Mouse (Mus musculus) gonadal fat pad, adult 2 months (tissue): ENCODE results near the gene Prodh2. TPM values are rescaled to one million over a fixed set of nuclear protein-coding genes. Genes with fewer than 3 reads are reported as not detected.
A peak's percentile ranks its signal among the peaks of the same experiment; 100 is the strongest.

Experiments
- DNase-seq: peaks from one replicate; pipeline ENCODE4 v3.0.0-alpha.2; 2012; ENCODE audit warnings: low read depth
- polyA plus RNA-seq: library from polyadenylated mRNA; depleted of rRNA; stranded (reverse); fragments of >200 nt; gene quantifications from 2 replicates; pipeline ENCODE4 v1.2.3, GENCODE M21; 2012; rRNA removed

Prodh2 gene
- polyA plus RNA-seq, 1 experiment: 0.19 TPM

DNA sequence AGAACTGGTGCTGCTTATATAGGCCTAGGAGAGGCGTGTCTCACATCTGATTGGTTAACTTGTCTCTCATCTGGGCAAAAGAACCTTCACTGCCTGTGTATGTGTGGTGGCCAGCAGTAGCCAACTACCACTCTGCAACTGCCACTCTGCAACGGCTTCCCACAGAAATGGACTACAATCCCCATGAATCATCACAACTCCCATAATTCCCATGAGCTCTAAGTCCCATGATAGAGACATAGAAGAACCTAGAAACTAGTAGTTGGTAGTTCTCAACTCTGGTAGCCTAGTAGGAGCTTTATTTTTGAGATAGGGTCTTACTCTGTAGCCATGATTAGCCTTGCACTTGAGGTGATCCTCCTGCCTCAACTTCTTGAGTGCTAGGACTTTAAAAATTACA is 56.5 kb downstream of the Prodh2 start:
- no peak for DNase-seq

DNA sequence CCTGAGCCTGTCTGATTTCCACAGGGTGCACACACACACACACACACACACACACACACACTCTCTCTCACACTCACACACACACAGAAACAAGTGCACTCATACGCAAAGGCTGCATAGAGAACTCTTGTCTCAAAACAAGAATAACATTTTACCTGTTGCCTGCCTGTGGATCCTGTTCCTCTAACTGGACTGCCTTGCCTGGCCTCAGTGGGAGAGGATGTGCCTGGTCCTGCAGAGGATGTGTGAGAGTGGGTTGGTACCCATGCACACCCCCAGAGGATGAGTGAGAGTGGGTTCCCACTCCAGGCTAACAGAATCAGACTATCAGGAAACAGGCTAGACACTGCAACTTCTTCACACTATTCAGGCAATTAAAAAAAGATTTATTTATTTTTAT is 57.2 kb downstream of the Prodh2 start:
- no peak for DNase-seq

DNA sequence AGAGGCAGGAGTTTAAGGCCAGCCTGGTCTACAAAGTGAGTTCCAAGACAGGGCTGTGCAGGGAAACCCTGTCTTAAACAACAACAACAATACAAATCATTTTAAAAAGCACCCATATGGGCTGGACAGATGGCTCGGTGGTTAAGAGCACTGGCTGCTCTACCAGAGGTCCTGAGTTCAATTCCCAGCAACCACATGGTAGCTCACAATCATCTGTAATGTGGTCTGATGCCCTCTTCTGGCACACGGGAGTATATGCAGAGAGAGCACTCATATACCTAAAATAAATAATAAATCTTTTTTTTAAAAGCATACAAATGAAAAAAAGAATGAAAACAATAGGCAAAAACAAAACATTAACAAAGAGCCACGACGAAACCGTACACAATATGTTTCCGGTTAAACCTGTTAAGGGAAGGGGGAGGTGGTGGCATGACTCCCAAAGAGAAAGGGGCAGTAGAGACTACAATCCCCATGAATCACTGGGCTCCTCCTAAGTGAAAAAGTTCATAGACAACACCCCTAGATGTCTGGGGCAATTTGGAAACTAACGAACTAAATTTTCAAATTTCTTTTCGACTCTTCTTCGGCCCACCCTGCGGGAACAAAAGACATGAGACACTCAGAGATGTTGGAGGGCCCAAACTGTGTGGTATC is 58.2 kb downstream of the Prodh2 start:
- DNase-seq: peak; percentile 60

DNA sequence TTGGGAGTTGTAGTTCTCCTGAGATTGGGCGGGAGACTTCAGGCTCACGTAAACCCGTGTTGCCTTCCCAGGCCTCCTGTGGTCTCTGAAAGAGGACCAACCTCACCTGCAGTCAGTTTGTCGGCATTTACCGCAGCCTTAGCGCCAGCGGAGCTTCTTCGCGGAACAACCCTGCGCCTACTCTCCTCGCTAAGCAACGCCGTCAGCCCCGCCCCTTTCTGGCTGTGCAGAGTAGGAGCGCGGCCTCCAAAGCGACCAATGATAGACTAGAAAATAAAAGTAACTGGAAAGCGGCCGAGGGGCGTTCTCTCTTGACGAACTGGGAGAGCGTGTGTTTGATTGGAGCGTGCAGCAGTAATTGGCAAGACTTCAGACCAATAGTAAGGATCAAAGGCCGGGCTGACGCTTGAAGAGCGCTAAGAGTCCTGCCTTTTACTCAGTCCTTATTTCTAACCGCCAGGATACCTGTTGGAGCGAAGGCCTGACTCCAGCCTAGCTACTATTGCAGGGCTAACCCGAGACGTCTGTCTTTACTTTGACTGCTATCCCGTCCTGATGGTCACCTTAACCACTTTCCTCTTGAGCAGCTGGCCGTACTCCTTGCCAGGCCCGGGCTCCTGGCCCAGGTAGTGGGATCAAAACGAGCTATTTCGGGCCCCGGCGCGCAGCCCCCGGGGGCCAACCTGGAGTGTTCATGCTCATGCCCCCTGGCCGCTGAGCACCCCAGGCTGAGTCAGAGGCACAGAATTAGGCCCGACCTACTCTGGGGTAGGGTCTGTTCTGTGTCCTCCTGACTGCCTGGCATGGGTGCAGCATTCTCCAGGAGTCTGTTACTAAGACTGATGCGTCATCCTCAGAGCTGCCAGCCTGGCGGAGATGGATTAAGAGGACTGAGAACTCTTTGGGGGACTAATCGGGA is 58.9 kb downstream of the Prodh2 start, which contains the start of the genes Hspb6 and Proser3:
Gene Hspb6, plus strand, starts transcription at position 77 of the 919 bp plus-strand sequence.
Gene Proser3, minus strand, starts transcription at position 198 of the 919 bp plus-strand sequence.
- peak; percentile 96 for DNase-seq

DNA sequence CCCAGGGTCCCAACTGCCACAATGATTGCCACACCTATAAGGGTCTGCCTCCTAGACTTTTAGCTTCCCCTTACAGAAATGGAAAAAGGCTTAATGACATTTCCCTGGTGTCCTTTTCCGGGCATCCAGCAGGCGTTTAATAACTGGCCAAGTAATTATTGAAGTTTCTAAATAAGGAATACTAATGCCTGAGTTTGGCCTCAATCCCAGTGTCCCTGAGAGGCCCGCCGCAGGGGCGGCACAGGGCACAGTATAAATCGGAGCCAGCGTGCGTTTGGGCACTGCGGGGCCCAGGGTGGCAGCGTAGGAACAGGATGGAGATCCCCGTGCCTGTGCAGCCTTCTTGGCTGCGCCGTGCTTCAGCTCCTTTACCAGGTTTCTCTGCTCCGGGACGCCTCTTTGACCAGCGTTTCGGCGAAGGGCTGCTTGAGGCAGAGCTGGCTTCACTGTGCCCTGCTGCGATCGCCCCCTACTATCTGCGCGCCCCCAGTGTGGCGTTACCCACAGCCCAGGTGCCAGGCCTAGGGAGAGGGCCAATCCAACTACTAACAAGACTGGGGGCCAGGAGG is 59.7 kb downstream of the Prodh2 start:
- DNase-seq: no peak

DNA sequence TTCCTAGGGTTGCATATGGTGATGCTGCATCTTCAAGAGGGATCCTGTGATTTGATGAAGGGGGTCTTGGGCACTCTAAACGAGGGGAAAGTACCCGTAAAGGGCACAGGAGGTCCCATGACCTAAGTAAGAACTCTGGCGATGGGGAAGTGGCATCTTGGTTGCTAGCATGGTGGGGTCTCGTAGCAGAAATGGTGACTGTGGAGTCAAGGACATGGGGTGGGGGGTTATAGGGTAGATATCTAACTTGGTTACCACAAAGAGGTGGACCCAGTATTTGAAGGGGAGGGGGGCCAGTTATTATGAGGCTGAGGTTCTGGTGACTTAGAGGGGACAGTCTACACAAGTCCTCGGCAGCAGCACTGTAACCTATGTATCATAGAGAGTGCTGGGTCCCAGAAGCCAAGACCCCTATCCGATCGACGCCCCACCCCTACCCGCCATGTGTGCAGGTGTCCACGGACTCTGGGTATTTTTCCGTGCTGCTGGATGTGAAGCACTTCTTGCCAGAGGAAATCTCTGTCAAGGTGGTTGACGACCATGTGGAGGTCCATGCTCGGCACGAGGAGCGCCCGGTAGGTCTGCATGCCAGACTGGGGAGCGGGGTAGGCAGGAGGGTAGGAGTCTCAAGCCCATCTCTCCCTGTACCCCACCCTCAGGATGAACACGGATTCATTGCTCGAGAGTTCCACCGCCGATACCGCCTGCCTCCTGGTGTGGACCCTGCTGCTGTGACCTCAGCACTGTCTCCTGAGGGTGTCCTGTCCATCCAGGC is 60.6 kb downstream of the Prodh2 start:
- no peak for DNase-seq

DNA sequence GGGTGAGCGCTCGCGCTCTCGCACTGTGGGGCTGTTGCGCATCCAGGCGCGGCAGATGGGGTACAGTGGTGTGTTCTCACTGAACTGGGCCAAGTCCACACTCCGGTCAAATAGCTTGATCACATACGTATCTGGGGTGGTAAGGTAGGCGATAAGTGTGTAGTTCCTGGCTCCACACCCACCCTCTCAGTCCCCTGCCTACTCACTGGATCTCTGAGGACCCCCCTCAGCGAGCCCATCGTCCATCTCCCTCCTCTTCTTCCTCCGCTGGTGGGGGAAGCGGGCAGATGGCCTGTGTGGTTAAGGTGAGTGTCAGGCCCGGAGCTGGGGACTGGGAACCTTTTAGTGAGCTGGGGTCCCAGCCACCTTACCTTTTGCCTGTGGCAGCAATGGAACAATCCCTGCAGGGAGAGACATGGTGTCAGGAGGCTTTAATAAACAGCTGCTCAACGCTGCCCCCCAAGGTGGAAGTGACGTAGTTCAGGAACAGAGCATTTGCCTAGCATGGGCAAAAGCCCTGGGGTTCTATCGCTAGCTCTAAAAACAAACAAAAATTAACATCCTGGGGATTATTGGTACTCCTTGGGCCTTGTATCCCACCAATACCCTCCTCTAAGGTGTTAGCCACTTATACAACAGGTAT is 63.6 kb downstream of the Prodh2 start:
- DNase-seq: no peak

DNA sequence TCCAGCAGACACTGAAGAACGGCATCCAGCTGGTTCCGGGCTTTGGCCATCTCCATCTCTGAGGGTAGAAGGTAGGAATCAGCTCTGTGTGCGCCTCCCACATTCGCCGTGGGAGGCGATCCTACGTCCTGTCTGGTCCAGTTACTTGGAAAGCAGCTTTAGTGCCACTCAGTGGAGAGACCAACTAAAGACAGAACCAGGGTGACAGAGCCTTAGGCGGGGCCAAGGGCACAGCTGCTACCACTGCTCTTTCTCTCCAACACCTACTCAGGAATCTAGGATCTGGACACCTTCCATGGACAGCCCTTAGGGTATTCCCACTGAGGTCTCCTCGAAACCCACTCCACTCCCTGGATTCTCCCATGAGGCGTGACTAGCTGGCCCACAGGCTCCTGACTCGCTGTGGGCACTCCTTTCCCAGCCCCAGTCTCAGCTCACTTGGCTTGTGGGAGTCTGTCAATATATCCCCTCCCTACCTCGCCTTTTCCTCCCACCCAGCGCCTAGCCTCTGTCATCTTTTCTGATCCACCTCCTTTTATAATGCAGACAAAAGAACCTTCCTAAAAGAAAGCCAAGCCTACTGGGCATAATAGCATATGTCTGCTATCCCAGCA is 64.6 kb downstream of the Prodh2 start:
- DNase-seq: no peak

DNA sequence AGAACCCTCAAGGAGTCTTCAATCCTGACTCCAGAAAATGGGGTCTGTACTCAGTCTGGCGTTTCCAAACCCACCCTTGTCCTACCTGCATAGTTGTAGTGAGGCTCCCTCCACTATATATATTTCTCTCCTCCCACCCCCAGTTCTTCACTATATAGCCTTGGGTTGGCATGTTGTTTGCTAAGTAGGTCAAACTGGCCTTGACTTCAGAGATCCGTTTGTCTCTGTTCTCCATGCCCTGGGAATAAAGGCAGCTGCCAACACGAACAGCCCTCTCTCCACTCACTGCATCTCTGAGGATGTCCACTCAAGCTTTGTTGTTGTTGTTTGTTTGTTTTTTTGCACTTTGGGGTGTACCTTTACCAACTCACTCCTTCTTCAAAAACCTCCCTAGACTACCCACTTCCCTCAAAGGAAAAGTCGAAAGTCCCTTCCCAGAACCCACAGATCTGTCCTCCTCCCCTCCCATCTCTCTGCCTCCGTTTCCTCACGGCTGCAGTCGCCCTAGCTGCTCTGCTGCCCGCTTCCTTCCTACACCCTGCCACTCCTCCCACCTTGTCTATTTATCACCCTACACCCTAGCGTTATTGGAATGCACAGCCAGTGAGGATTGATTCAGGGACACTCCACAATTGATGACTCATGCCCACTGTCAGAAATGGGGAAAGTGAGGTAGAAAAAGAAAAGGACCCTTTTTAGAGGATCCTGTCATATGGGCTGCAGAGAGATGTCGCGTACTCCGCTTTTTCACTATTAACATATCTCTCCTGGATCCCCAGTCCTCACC is 65.4 kb downstream of the Prodh2 start:
- DNase-seq: no peak

DNA sequence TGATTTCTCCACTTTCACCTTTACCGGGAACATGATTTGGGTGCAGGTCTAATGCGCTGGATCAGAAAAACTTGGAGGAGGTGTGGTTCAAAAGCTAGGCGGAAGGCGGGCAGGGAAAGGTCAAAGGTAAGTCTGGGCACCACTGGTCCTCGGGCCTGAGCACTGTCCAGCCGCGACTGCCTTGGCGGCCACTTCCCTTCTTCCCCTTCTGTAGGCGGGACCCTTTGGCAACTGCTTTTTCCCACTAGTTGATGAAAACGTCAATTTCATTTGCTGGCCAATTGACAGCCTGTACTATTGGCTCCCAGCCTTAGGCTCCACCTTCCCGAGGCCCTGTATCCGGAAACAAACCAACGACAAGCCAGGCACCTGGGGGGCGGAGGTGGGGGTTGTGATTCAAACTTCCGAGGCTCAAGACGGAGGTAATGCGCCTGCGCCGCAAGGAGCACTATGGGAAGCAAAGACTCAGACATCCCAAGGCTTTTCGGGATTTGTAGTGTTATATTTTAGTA is 66.1 kb downstream of the Prodh2 start, which contains the start of gene Lin37:
Gene Lin37, minus strand, starts transcription at position 396 of the 512 bp plus-strand sequence.
- peak; percentile 91 for DNase-seq

DNA sequence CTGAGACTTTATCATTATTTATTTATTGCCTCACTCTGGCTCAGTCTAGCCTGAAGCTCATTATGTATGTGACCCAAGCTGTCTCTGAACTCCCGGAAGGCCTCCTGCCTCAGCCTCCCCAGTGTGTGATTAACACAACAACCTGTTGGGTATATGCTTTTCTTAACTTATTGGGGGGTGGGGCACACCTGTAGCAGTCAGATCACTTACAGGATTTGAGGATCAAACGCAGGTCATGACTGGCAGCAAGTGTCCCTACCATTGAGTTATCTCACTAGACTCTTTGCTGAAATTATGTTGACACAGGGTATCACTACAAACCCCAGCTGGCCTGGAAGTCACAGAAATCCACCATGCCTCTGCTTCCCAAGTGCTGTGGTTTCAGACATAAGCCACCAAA is 66.9 kb downstream of the Prodh2 start:
- no peak for DNase-seq

DNA sequence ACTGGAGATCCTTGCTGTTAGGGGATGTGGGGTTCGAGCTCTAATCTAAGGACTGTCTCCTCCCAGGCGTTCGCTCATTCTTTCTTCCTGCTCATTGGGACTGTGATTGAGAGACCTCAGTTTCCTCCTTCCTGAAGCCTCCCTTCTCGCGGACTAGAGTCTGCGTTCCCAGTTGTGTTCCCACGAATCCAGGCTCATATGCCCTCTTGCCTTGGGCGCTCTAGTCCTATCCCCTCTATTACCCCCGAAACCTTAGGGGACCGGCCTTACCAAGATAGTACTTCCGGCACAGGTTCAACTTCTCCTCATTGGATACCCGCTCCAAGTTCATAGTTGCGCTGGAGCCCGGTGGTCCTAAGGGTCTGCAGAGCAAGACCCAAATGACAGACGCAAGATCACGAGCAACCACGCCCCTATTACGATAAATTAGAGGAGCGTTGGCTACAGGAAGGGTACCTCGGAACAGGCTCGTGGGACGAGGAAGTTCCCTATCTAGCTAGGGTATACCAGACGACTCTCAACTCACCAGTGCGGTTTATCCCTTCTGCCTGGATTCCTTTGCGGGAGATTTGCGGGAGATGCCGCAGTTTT is 69.2 kb downstream of the Prodh2 start:
- DNase-seq: no peak

Other genes starting within 250 kb of the Prodh2 start
- 0.96 and 1.3 TPM in 2 replicates for gene Thap8, start 213.5 kb upstream of the Prodh2 start, polyA plus RNA-seq
- 28.2 and 30.8 TPM in 2 replicates for gene Wdr62, start 213.2 kb upstream of the Prodh2 start, polyA plus RNA-seq
- 6.3 and 12.5 TPM in 2 replicates for gene Clip3, start 201.9 kb upstream of the Prodh2 start, polyA plus RNA-seq
- gene Alkbh6, start 184.9 kb upstream of the Prodh2 start, polyA plus RNA-seq: 102 and 105 TPM in 2 replicates
- 5.4 and 7.2 TPM in 2 replicates for gene Syne4, start 178.8 kb upstream of the Prodh2 start, polyA plus RNA-seq
- gene E130208F15Rik, start 171.9 kb upstream of the Prodh2 start, polyA plus RNA-seq: 1.1 and 1.7 TPM in 2 replicates
- gene Sdhaf1, start 169.7 kb upstream of the Prodh2 start, polyA plus RNA-seq: 16.8 and 17.2 TPM in 2 replicates
- 2.6 and 3.8 TPM in 2 replicates for gene Lrfn3, start 130.8 kb upstream of the Prodh2 start, polyA plus RNA-seq
- gene Tyrobp, start 79.9 kb upstream of the Prodh2 start, polyA plus RNA-seq: 156 and 182 TPM in 2 replicates
- gene Hcst, start 73.8 kb upstream of the Prodh2 start, polyA plus RNA-seq: 6.8 and 10.8 TPM in 2 replicates
- 1.8 and 2.6 TPM in 2 replicates for gene Nfkbid, start 71.9 kb upstream of the Prodh2 start, polyA plus RNA-seq
- 2.5 and 5.4 TPM in 2 replicates for gene Aplp1, start 48.1 kb upstream of the Prodh2 start, polyA plus RNA-seq
- not detected in 2 replicates for gene Kirrel2, start 35.9 kb upstream of the Prodh2 start, polyA plus RNA-seq
- not detected in 2 replicates for gene Nphs1, start 35.3 kb upstream of the Prodh2 start, polyA plus RNA-seq
- 9.3 and 13.5 TPM in 2 replicates for gene Arhgap33, start 41.4 kb downstream of the Prodh2 start, polyA plus RNA-seq
- gene Hspb6, start 58.6 kb downstream of the Prodh2 start, polyA plus RNA-seq: 68.9 and 72.1 TPM in 2 replicates
- gene Proser3, start 58.7 kb downstream of the Prodh2 start, polyA plus RNA-seq: 13.3 and 13.9 TPM in 2 replicates
- 28.9 and 31.8 TPM in 2 replicates for gene Lin37, start 66.2 kb downstream of the Prodh2 start, polyA plus RNA-seq
- gene U2af1l4, start 69.7 kb downstream of the Prodh2 start, polyA plus RNA-seq: 46.8 and 55.9 TPM in 2 replicates
- 1.4 and 1.6 TPM in 2 replicates for gene Gm49396, start 69.7 kb downstream of the Prodh2 start, polyA plus RNA-seq
- gene Psenen, start 70.0 kb downstream of the Prodh2 start, polyA plus RNA-seq: 134 and 146 TPM in 2 replicates
- gene Igflr1, start 71.8 kb downstream of the Prodh2 start, polyA plus RNA-seq: 4.0 and 5.0 TPM in 2 replicates
- 37.4 and 45.6 TPM in 2 replicates for gene Kmt2b, start 95.1 kb downstream of the Prodh2 start, polyA plus RNA-seq
- 1.8 and 2.1 TPM in 2 replicates for gene Zbtb32, start 105.3 kb downstream of the Prodh2 start, polyA plus RNA-seq
- 128 and 176 TPM in 2 replicates for gene Upk1a, start 119.2 kb downstream of the Prodh2 start, polyA plus RNA-seq
- gene Cox6b1, start 132.5 kb downstream of the Prodh2 start, polyA plus RNA-seq: 518 and 792 TPM in 2 replicates
- not detected in 2 replicates for gene Etv2, start 142.2 kb downstream of the Prodh2 start, polyA plus RNA-seq
- 46.1 and 54.3 TPM in 2 replicates for gene Rbm42, start 156.7 kb downstream of the Prodh2 start, polyA plus RNA-seq
- 8.6 and 9.7 TPM in 2 replicates for gene Haus5, start 171.4 kb downstream of the Prodh2 start, polyA plus RNA-seq
- 0.41 and 0.46 TPM in 2 replicates for gene Pmis2, start 178.0 kb downstream of the Prodh2 start, polyA plus RNA-seq
- 0.66 and 1.5 TPM in 2 replicates for gene 2200002J24Rik, start 205.3 kb downstream of the Prodh2 start, polyA plus RNA-seq
- 80.5 and 104 TPM in 2 replicates for gene Atp4a, start 218.6 kb downstream of the Prodh2 start, polyA plus RNA-seq
- gene Tmem147, start 235.9 kb downstream of the Prodh2 start, polyA plus RNA-seq: 216 and 270 TPM in 2 replicates